Mouse (Mus musculus): ENCODE data around the gene Lsm12. TPM values are rescaled to one million over a fixed set of nuclear protein-coding genes. Genes with fewer than 3 reads are reported as not detected.

Lsm12 gene
- polyA plus RNA-seq, 1 experiment from 2014 or later: 144 TPM

- no peaks in the 10 kb centered on the region for H3K9me3 ChIP-seq (replicated peaks)
- H3K36me3 ChIP-seq: peaks cover 94% of the 10 kb centered on the region
- peaks cover 12% of the 10 kb centered on the region for H3K4me1 ChIP-seq
- H3K4me3 ChIP-seq: no peak overlapping the region
- H3K27ac ChIP-seq (replicated peaks): no peak overlapping the region
- 88% methylated on average over 21 of the region's 21 CpGs for WGBS
- H3K27me3 ChIP-seq (ENCODE audit: low read depth, poor library complexity, severe bottlenecking): no peaks in the 10 kb centered on the region
- no peak for DNase-seq (ENCODE audit: low spot score)
These were observed 11.1 kb upstream of the Lsm12 start for GRCm38 (mm10) chr11:102196018-102196797.

DNA sequence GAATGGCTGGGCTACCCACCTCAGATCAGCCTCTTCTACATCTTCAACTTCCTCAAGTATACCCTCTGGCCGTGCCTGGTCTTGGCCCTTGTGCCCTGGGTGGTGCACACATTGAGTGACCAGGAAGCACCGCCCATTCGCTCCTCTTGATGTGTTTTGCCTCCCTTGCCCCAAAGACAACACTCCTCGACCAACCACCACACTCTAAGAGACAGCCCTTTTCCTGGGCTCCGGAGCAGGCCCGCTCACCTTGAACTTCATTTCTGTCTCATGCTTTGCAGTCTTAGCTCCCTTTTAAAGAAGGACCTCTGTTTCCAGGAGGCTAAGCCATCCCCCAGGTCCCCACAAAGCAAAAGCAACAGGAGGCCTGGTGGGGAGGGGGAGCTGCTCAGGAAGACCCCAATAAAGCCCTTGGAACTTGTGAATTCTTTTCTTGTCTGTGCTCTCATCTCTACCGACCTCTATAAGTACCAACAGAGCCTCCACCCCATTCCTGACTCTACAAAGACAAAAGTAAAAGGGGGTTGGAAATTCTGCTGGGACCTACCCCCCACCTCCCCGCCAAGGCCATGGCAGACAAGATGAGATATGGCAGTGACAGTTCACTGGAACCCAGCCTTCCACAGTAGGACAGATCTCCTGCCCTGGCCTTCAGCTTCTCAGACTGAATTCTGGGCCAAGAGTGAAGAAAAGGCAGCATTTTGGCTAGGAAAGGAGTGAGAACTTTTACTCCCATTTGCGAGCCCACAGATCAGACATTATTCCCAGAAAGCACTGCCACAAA lies 8.8 kb upstream of the Lsm12 start:
- Histone ChIP-seq H3K27me3 (ENCODE audit: low read depth, poor library complexity, severe bottlenecking) (no peaks in the 10 kb centered on the region), H3K36me3 (peaks cover 71% of the 10 kb centered on the region), H3K4me3 (no peak overlapping the region), H3K27ac (replicated peaks) (no peak overlapping the region; the same call in 1 of the 2 replicates), H3K4me1 (peaks cover 32% of the 10 kb centered on the region), H3K9me3 (replicated peaks) (no peaks in the 10 kb centered on the region)
- no peak for DNase-seq (ENCODE audit: low spot score)
- 89% methylated on average over 9 of the region's 9 CpGs for WGBS

DNA sequence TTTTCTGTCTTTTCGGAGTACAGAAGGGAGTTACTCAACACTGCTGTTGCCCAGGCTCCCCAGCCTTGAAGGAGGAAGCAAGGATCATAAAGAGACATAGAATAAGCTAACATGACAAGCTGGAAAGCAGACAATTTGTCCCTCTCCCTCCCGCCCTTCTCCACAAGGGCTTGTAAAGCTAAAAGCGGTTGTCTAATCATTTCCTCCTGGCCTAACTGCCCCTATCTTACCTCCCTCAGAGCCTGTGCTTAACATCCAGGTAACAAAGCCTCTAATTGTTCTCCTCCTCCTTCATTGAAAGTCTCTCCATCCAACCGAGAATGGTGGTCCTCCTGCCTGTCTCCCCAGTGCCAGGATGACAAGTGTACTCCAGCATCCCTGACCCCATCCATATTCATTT lies 5.8 kb upstream of the Lsm12 start:
- 52% methylated on average over 4 of the region's 4 CpGs for WGBS
- no peak overlapping the region for H3K27ac ChIP-seq (replicated peaks)
- H3K27me3 ChIP-seq (ENCODE audit: low read depth, poor library complexity, severe bottlenecking): no peaks in the 10 kb centered on the region
- peaks cover 41% of the 10 kb centered on the region for H3K36me3 ChIP-seq
- no peak for DNase-seq (ENCODE audit: low spot score)
- no peaks in the 10 kb centered on the region for H3K9me3 ChIP-seq (replicated peaks)
- peaks cover 25% of the 10 kb centered on the region for H3K4me1 ChIP-seq
- H3K4me3 ChIP-seq: peak overlapping the region; percentile 75

DNA sequence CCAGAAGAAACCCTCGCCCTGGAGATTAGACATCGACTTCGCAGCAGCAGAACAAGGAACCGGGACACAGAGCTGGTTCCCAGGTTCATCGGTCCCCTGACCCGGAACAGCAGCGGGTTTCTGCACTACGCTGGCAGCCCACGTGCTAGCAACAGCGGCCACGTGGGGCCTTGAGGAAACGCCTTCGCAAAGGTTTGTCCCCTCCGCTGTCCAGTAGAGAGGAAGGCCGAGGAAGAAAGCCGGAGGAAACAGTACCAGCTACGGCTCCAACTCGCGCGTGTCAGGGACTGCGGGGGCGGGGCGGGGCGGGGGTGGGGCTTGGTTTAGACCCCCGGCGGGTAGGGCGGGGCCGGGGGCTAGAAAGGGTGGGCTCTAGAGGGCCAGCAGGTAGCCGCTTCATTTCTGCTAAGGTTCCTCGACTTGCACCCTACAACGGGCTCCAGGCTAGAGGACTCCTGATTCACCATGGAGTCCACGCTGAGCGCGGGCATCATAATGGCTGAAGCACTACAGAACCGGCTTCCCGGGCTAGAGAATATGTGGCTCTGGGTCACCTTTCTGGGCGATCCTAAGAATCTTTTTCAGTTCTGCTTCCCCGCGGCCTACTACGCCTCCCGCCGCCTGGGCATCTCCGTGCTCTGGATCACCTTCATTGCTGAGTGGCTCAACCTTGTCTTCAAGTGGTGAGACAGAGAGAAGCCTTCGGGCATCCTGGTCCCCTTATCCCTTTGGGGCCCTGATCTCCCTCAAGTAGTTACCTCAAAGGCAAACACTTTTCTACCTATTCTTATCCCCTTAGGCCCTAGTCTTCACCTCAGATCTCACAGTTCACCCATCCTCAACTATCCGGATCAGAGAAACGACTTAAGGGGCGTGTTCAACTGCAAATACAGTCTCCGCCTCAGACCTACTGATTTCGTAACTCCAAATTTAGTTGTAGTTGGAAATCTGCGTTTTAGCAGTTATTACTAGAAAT lies 4.7 kb upstream of the Lsm12 start, which contains the start of gene G6pc3:
TSS of gene G6pc3 (plus strand) at position 160 of the 976 bp plus-strand sequence.
- Histone ChIP-seq H3K4me1 (peaks cover 30% of the 10 kb centered on the region), H3K9me3 (replicated peaks) (no peaks in the 10 kb centered on the region), H3K27me3 (ENCODE audit: low read depth, poor library complexity, severe bottlenecking) (no peaks in the 10 kb centered on the region), H3K36me3 (peaks cover 30% of the 10 kb centered on the region), H3K4me3 (peak within 1 kb of the TSS; percentile 75), H3K27ac (replicated peaks) (peak within 1 kb of the TSS; percentile 85)
- peak; percentile 85 for DNase-seq (ENCODE audit: low spot score)
- WGBS: 3% methylated on average over 50 of the region's 50 CpGs

GRCm38 (mm10) chr11:102188980-102189379 lies 3.9 kb upstream of the Lsm12 start:
- Histone ChIP-seq H3K27me3 (ENCODE audit: low read depth, poor library complexity, severe bottlenecking) (no peaks in the 10 kb centered on the region), H3K9me3 (replicated peaks) (no peaks in the 10 kb centered on the region), H3K27ac (replicated peaks) (peak overlapping the region; percentile 85), H3K4me1 (peaks cover 35% of the 10 kb centered on the region), H3K4me3 (peak overlapping the region; percentile 75), H3K36me3 (peaks cover 22% of the 10 kb centered on the region)
- WGBS: 70% methylated on average over 6 of the region's 6 CpGs
- no peak for DNase-seq (ENCODE audit: low spot score)

- peaks cover 44% of the 10 kb centered on the region for H3K4me1 ChIP-seq
- H3K9me3 ChIP-seq (replicated peaks): no peaks in the 10 kb centered on the region
- no peaks in the 10 kb centered on the region for H3K27me3 ChIP-seq (ENCODE audit: low read depth, poor library complexity, severe bottlenecking)
- peaks cover 20% of the 10 kb centered on the region for H3K36me3 ChIP-seq
- H3K4me3 ChIP-seq: no peak overlapping the region
- no peak overlapping the region for H3K27ac ChIP-seq (replicated peaks)
- no peak for DNase-seq (ENCODE audit: low spot score)
- 85% methylated on average over 1 of the region's 1 CpGs for WGBS
These were observed 1.1 kb upstream of the Lsm12 start for GRCm38 (mm10) chr11:102186235-102186634.

- Histone ChIP-seq H3K27me3 (ENCODE audit: low read depth, poor library complexity, severe bottlenecking) (no peaks in the 10 kb centered on the region), H3K4me3 (peak overlapping the region; percentile 97), H3K4me1 (peaks cover 38% of the 10 kb centered on the region), H3K9me3 (replicated peaks) (no peaks in the 10 kb centered on the region), H3K36me3 (peaks cover 26% of the 10 kb centered on the region), H3K27ac (replicated peaks) (peak overlapping the region; percentile 98)
- 72% methylated on average over 3 of the region's 3 CpGs for WGBS
- no peak for DNase-seq (ENCODE audit: low spot score)
These were observed 581 bp upstream of the Lsm12 start for GRCm38 (mm10) chr11:102185677-102186076.

DNA sequence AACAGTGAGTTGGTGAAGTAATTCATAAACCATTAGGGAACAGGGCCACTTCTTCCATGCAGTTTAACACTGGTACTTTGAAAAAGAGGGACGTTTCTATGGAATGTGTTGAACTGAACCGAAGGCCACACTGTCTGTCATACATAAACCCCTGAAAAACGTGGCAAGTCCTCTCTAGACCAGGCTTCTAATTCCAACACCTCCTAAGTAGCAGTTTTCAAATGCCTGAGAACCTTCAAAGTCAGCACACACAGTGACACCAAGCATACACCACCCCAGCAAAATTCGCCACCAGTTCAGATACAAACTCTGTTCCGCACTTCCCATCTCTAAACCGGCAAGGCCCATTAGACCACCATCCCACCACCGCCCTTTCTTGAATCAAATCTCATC lies 847 bp downstream of the Lsm12 start:
- Histone ChIP-seq H3K4me3 (peak overlapping the region; percentile 97), H3K27ac (replicated peaks) (peak overlapping the region; percentile 98), H3K4me1 (peaks cover 25% of the 10 kb centered on the region), H3K9me3 (replicated peaks) (no peaks in the 10 kb centered on the region), H3K36me3 (peaks cover 40% of the 10 kb centered on the region), H3K27me3 (ENCODE audit: low read depth, poor library complexity, severe bottlenecking) (no peaks in the 10 kb centered on the region)
- WGBS: 7% methylated on average over 7 of the region's 7 CpGs
- DNase-seq (ENCODE audit: low spot score): no peak

- Histone ChIP-seq H3K36me3 (peaks cover 84% of the 10 kb centered on the region), H3K27ac (replicated peaks) (no peak overlapping the region), H3K27me3 (ENCODE audit: low read depth, poor library complexity, severe bottlenecking) (no peaks in the 10 kb centered on the region), H3K4me1 (peaks cover 16% of the 10 kb centered on the region), H3K4me3 (no peak overlapping the region), H3K9me3 (replicated peaks) (no peaks in the 10 kb centered on the region)
- no peak for DNase-seq (ENCODE audit: low spot score)
These were observed 5.3 kb downstream of the Lsm12 start for GRCm38 (mm10) chr11:102179836-102180235.

- no peak overlapping the region for H3K27ac ChIP-seq (replicated peaks)
- 96% methylated on average over 5 of the region's 5 CpGs for WGBS
- H3K36me3 ChIP-seq: peaks cover 95% of the 10 kb centered on the region
- H3K9me3 ChIP-seq (replicated peaks): no peaks in the 10 kb centered on the region
- H3K27me3 ChIP-seq (ENCODE audit: low read depth, poor library complexity, severe bottlenecking): no peaks in the 10 kb centered on the region
- H3K4me3 ChIP-seq: no peak overlapping the region
- no peak for DNase-seq (ENCODE audit: low spot score)
- H3K4me1 ChIP-seq: no peaks in the 10 kb centered on the region
These were observed 16.4 kb downstream of the Lsm12 start for GRCm38 (mm10) chr11:102168689-102169088.

DNA sequence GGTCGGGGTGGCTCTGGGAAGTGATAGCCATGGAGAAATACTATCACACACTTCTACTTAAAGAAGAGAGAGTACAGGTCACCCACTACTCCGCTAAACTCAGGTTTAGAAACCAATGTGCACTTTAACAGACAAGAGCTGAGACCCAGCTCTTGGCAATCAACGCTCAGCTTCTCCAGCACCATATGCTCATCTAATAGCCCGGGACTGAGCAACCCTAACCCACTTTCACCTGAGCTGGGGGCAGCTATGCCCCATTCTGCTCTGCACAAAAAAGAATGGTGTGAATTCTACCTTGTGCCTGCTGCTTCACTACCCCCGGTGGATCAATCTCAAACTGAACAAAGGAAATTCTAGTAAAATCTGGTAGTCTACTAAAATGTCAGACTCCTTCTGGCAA lies 17.6 kb downstream of the Lsm12 start:
- Histone ChIP-seq H3K27me3 (ENCODE audit: low read depth, poor library complexity, severe bottlenecking) (no peaks in the 10 kb centered on the region), H3K27ac (replicated peaks) (no peak overlapping the region), H3K4me1 (no peaks in the 10 kb centered on the region), H3K9me3 (replicated peaks) (no peaks in the 10 kb centered on the region), H3K36me3 (peaks cover 96% of the 10 kb centered on the region), H3K4me3 (no peak overlapping the region)
- WGBS: 93% methylated on average over 5 of the region's 5 CpGs
- no peak for DNase-seq (ENCODE audit: low spot score)

DNA sequence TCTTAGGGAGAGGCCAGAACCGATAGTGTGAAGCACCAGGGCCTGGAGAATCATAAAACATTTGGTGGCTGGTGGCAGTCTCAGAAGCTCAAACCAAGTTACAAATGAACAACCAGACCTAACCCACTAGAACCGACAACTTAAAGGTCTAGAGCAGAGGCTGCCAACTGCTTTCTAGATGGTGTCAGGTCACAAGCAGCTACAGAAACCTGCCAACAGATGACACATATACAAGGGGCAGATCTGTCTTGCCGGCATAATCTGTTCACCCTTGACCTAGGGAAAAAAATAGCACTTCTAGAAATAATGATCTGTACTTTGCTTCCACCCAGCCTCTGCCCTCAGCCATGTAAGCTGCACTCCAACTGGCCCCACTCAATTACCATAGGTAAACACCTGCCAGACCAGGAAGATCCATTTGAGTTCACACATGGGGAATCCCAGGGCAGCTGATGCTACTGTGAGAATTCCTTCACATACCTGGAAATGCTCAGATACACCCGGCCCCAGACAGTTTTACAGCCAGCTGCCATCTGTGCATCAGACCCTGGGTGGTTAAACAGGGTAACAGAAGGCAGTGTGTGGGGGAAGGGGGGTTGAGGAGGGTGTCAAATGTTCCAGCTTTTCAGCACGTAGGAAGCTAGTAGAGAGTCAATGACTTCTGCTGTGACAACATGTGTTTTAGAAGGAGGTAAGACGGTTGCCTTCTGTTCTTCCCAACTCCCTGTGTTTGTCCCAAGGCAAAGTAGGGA lies 18.9 kb downstream of the Lsm12 start:
- WGBS: 85% methylated on average over 6 of the region's 6 CpGs
- DNase-seq (ENCODE audit: low spot score): no peak
- H3K27me3 ChIP-seq (ENCODE audit: low read depth, poor library complexity, severe bottlenecking): no peaks in the 10 kb centered on the region
- no peaks in the 10 kb centered on the region for H3K4me1 ChIP-seq
- H3K9me3 ChIP-seq (replicated peaks): no peaks in the 10 kb centered on the region
- peaks cover 99% of the 10 kb centered on the region for H3K36me3 ChIP-seq
- H3K27ac ChIP-seq (replicated peaks): no peak overlapping the region
- H3K4me3 ChIP-seq: no peak overlapping the region

Measured in midbrain, embryonic 10.5 days (tissue).